Mouse (Mus musculus) erythroblast, adult 5-6 weeks (primary cell): ENCODE measurements at regions not wholly inside any gene's neighbourhood (a gene's known extent, or its start where the extent isn't known, plus 50 kb on each side); places are given as distances from the start of the nearest gene placed in this dataset.

ENCODE experiments used
- ATAC-seq: replicated peaks from 2 replicates; pipeline ENCODE4 v1.8.0; 2016; ENCODE audit warnings: moderate number of reproducible peaks, mild to moderate bottlenecking, moderate TSS enrichment, inconsistent platforms; ENCODE audit not compliant: poor library complexity, low FRiP score, severe bottlenecking

DNA sequence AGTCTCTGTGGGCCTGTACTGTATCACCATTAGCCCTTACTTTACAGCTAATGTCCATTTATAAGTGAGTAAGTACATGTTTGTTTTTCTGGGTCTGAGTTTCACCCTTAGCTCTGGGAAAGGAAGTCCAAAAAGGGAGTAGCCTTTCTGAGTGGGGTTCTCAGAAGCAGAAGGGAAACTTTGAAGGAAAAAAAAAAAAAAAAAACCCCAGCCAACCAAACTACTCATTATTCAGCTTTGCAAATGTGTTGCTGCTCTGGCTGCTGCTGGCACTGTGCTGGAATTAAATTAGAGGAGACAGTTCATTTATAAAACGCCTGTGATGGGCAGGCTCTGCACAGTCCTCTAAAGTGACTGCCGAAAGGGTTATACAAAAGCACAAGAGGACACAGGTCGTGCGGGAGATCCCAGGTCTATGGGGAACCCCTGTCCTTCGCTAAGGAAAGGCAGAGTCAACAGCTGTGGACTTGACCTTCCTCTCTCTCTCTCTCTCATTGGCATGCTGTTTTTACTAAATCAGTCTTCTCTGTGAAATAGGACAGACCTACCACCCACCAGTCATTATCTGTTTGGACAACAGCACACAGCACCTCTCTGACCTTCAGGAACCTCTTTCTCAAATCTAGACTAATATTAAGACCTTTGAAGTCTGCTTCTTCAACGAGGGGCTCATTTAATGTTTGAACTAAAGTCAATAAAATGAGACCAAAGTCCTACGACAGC, 165.4 kb downstream of the Cd47 start:
- ATAC-seq, result no peak

- ATAC-seq, result no peak
These were observed 165.9 kb downstream of the Cd47 start for GRCm38 (mm10) chr16:49966251-49966588.

- no peak for ATAC-seq
These were observed 166.8 kb downstream of the Cd47 start for GRCm38 (mm10) chr16:49967110-49967509.

GRCm38 (mm10) chr16:49968291-49968870, 168.0 kb downstream of the Cd47 start:
- no peak for ATAC-seq

GRCm38 (mm10) chr16:49969035-49969434, 168.7 kb downstream of the Cd47 start:
- no peak for ATAC-seq

DNA sequence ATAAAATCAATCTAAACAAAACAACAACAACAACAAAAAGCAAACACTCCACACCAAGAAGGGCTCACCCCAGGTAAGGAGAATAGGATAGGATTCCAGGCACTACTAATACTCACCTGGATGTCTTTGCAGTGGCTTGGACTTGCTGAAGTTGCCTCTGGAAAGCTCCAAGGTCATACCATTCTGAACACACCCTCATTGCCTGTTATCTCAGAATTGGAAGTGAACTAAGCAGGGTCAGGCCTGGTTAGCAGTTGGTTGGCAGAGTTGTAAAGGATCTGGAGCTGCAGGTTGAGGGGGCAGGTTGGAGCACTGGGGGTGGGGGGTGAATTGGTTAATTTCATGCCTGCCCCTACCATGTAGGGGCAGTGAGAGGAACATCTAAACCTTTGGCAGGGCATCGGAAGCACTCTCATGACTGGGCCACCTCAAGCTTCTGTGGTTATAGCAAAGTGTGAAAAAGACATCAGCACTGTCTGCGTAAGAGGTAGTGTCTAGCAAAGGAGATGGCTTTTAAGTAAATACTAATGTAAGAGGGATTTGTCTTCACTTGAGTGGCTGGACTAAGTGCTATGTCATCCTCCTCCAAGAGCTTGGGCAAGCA, 169.5 kb downstream of the Cd47 start:
- ATAC-seq, result no peak

GRCm38 (mm10) chr16:49970297-49970804, 170.0 kb downstream of the Cd47 start:
- ATAC-seq, result peak; percentile 43; the same call in 1 of the 2 replicates

DNA sequence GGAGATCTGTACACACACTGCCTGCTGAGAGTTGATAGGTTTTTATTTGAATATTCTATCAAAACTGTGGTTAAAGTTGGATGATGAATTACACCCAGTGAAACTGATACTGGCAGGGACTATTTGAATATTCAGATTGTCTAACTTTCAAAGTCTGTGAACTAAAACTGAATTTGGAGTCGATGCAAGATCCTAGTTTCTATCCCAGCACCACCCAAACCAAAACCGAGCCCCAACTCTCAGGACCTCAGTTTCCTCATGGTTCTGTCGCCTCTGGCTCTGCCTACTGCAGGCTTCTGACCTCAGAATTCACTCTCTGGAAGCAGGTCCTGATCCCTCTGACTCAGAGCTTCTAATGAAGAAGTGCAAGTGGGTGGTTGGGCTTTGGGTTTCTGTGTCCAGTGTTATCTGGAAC, 170.8 kb downstream of the Cd47 start:
- no peak for ATAC-seq

- no peak for ATAC-seq
These were observed 176.9 kb downstream of the Cd47 start for GRCm38 (mm10) chr16:49977276-49977675.

DNA sequence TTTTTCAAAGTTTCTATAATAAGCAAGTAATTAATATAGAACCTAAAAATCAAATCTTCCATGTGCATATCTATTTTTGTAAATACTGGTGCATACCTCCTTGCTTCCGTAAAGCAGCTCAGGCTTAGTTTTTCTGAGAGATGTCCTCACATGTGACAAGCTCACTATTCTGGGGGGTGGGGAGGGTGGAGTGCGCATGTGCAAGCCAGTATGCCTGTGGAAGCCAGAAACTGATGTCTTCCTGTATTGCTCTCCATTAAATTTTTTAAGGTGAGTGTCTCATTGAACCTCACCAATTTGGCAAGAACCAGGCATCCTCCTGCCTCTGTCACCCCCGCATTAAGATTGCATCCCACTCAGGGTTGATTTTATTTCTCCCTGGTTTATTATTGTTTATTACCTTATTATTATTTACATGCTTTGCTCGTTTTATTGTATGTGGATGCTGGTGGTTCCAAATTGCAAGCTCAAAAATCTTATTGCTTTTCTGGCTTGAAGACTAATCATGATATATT, 179.2 kb downstream of the Cd47 start:
- ATAC-seq, result no peak

GRCm38 (mm10) chr16:49980178-49980646, 179.9 kb downstream of the Cd47 start:
- ATAC-seq, result no peak

DNA sequence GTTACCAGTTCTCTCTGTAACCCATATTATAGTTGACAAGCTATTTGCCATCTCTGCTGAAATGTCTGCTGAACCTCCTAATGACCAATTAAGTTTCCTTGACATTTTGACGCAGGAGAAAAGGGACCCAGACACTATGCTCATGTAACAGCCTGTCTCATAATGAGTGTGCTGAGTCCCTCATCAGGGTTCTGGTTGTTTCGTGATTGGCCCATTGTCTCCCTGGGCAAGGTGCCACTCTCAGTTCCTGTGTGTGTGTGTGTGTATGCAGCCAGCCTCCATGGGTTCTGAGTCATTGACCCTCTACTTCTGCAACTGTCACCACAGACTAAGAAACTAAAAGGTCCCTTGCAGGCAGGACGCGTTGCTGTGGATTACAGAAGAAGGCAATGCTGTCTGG, 181.8 kb downstream of the Cd47 start:
- ATAC-seq, result no peak

DNA sequence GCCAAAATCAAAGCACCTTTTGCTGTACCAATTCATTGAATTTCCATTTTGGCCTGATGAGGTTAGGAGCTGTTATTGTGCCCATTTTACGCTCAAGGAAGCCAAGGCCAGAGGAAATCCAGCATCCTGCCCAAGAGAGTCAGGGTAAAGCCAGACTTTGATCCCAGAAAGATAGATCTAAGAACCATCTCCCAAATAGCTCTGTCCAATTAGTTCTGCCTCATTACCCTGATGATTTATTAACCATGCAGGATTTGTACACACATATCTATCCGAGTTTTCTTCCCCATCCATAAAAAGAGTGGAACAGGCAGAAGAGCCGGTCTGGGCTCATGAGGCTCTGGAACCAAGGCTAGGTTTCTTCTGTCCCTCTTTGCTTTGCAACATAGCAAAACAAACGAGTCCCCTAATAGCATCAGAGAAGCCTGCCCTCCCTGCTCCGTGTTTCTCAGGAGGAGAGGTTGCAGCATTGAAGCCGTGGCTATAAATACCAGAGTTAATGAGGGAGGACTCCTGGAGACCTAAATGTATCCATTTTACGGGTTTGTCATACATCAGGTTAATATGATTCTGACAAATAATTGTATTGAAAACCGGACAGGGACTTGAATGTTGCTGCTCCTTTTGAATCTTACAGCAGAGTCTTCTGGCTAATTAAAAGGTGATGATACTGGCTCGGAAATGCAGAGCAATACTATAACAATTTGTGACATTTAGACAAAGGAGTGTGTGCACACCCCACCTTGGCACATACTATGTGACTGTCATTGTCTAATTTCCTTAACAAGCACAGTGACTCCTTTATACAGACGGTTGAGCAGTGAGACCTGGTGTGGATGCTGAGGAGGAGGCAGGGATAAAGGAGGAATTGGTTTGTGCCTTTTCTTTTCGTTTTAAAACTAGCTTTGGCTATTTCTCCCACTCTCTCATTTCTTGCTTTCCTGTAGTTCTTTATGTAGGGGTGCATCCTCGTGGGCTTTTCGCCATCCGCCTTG, 185.0 kb downstream of the Cd47 start:
- ATAC-seq, result no peak

- ATAC-seq, result 0 out of 2 replicates have a peak, but pooled peaks have one; percentile 30
These were observed 186.6 kb downstream of the Cd47 start for GRCm38 (mm10) chr16:49986954-49987353.

- no peak for ATAC-seq
These were observed 195.5 kb downstream of the Cd47 start for GRCm38 (mm10) chr16:49995822-49996221.

DNA sequence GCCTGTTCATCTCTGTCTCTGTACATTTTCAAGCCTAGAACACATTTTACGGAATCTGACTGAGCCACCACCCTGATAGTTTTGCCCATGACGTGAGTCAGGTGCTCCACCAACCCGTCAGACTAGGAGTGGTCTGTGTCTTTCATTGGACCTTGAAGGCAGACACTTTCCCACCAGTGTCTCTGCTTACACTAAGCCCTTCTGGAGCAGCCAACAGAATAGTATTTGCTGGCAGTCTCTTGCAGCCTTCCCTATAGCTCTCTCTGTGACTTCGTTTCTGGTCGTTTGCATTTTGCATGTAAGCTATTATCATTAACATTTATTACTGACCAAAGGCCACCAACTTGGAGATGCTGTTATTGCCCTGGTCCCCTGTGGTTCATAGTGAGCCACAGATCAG, 196.3 kb downstream of the Cd47 start:
- ATAC-seq, result no peak

- no peak for ATAC-seq
These were observed 196.7 kb downstream of the Cd47 start for GRCm38 (mm10) chr16:49997040-49997439.

DNA sequence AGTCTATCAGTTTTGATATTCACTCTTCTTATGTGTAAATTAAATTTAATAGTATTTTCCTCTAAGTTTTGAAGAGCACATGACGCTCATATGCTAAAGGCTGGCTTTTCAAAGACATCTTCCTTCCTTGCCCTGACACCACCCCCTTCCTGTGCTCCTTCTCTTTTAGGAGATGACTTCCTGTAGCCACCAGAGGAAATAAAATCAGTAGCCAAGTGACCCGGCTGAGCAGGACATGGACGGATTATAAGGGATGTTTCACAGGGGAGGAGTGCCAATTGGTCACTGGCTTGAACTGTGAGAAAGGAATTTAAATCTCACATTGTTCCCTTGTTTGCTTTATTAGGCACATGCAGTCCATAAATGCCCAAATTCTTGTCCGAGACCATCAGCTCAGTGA, 200.5 kb downstream of the Cd47 start:
- ATAC-seq, result no peak

DNA sequence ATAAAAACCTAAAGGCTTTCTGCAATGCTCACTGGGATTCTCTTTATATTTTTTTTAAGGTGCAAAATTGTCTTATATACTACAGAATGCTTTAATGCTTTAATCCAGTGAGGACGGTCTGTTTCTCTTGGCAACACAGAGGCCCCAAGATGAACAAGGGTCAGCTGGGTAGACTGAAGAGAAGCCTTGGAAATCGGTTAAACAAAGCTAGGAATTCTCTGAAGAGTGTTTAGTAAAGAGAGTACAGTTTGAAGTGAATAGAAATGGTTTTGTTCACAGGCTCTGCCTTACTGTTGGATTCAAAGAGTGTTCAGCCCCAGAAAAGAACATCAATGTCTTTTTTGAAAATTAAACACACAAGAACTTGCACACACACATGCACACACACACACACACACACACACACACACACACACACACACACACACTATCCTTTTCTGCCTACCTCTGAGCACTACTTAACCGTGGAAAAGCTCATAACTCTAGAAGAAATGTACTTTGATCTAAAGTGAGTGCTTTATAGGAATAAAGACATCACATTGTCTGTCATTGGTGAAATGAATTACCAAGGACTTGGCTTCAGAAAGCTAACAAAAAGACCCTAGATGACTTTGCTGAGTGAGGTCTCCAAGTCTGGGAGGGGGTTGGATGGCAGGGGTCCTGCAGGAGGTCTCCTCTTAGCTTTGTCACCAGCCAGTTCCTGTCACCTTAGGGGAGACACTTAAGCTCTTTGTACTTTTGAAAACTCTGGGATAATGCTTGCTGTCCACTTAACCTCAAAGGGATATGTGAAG, 201.5 kb downstream of the Cd47 start:
- no peak for ATAC-seq
